Mouse (Mus musculus): ENCODE data around the gene Gm5771. TPM values are rescaled to one million over a fixed set of nuclear protein-coding genes. Genes with fewer than 3 reads are reported as not detected.
"Not testable (repeated sequence)": the region's sequence is repeated elsewhere in the genome, so short reads cannot be mapped to it uniquely, and the experiment has no call there.

Gene Gm5771
- not detected in 2 replicates for polyA plus RNA-seq (2015; fragmentation: Nextera tagmentation; extraction: Ambion mirVana)

DNA sequence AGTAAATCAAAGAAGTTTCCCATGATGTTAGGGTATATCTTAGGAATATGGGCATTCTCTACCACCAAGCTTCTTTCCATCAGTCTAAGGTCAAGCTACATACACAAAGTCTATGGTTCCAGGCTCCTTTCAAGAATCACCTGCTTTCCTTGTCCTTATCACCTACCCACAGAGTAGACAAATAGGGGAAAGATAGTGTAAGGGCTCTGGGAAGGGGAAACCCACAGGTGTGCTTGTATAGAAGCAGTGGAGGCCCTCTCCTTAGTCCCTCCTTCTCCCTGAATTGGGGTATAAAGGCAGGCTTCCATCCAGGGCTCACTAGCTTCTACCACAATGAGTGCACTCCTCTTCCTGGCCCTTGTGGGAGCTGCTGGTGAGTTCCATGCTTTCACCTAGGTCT is at the start of gene Gm5771:
Gm5771 (plus strand) TSS at position 301 of the 400 bp plus-strand sequence.
- H3K36me3 ChIP-seq; H3K4me2 ChIP-seq; H3K9ac ChIP-seq; H3K9me3 ChIP-seq; ATAC-seq (ENCODE audit: low FRiP score); H3K27me3 ChIP-seq; H3K4me3 ChIP-seq; H3K4me1 ChIP-seq (replicated peaks); H3K27ac ChIP-seq: not testable (repeated sequence)

DNA sequence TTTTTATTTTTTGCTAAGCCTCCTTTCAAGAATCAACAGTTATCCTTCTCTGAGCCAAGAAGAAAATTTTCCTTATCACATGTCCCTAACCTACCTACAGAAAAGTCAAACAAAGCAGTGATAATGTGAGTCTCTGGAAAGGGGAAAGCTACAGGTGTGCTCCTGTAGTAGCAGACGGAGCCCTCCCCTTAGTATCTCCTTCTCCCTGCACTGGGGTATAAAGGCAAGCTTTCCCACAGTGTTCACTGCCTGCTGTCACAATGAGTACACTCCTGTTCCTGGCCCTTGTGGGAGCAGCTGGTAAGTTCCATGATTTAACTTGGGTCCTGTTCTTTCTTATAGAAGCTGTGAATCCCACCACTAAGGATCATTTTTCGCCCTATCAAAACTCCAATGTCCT is 38.2 kb upstream of the Gm5771 start, which contains the start of gene Try10:
Try10 (plus strand) TSS at position 174 of the 400 bp plus-strand sequence.
- ATAC-seq (ENCODE audit: low FRiP score): no peak
- no peak within 1 kb of the TSS for H3K4me2 ChIP-seq
- no peak within 1 kb of the TSS for H3K4me3 ChIP-seq
- H3K27me3 ChIP-seq: no peaks in the 10 kb centered on the region
- no peak within 1 kb of the TSS for H3K9ac ChIP-seq
- H3K4me1 ChIP-seq (replicated peaks): no peaks in the 10 kb centered on the region
- no peaks in the 10 kb centered on the region for H3K36me3 ChIP-seq
- WGBS: 92% methylated on average over 2 of the region's 2 CpGs
- H3K27ac ChIP-seq: no peak within 1 kb of the TSS
- H3K9me3 ChIP-seq: no peaks in the 10 kb centered on the region

DNA sequence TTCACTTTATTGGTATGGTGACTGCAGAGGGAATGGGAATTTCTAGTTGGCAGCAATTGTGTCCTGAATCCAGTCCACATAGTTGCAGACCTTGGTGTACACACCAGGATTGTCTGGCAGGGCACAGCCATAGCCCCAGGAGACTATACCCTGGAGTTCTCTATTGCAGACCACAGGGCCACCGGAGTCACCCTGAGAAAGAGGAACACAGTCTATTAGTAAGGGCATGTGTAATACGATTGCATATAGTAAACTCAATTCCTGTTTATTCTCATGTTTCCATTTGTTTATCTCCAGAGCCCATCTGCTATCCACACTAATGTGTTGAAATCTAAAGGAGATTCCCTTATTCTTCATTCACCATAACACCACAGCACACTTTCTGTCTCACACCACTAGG is 18.4 kb upstream of the Gm5771 start:
- not testable (repeated sequence) for ATAC-seq (ENCODE audit: low FRiP score); H3K9me3 ChIP-seq; H3K9ac ChIP-seq; H3K27me3 ChIP-seq; H3K4me2 ChIP-seq; H3K36me3 ChIP-seq; H3K27ac ChIP-seq; H3K4me1 ChIP-seq (replicated peaks); H3K4me3 ChIP-seq
- 100% methylated on average over 1 of the region's 2 CpGs for WGBS

DNA sequence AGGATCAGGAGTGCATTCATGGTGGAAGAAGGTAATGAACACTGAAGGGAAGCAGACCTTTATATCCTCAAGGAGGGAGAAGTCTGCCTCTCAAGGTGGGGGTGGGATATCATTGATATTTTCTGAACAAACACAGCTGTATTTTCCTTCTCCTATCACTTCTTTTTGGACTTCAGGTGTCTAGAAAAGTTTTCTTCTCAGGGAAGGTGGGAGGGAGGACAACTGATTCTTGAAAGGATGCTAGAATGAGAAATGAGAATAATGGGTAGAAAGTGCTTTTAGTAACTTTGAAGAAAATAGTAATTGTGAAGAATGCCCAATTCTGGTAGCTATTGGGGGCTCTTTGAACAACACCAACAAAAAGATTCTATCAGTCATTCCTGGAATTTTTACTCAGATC is 14.6 kb upstream of the Gm5771 start, which contains the start of gene Prss3:
Prss3 (minus strand) TSS at position 101 of the 400 bp plus-strand sequence.
- not testable (repeated sequence) for H3K4me2 ChIP-seq; H3K9ac ChIP-seq; H3K36me3 ChIP-seq; ATAC-seq (ENCODE audit: low FRiP score); H3K27ac ChIP-seq; H3K4me3 ChIP-seq; H3K9me3 ChIP-seq; H3K27me3 ChIP-seq; H3K4me1 ChIP-seq (replicated peaks)

DNA sequence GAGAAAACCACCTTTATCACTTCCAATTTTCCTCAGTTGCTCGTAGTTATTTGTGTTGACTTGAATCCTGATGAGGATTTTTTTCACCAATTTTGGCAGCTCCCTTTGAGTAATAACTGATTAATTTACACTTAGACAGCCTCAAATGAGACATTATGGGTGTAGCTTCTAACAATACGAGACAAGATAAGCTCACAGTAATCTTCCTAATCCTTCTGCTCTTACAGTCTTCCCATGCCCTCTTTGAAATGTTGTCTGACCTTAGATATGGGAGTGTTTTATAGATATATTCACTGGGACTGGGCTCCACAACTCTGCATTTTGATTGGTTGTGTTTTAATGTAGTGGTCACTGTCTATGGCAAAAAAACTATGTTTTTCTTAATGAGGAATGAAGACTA is 5.4 kb upstream of the Gm5771 start:
- H3K9ac ChIP-seq: no peak overlapping the region
- no peaks in the 10 kb centered on the region for H3K9me3 ChIP-seq
- H3K4me3 ChIP-seq: no peak overlapping the region
- H3K4me2 ChIP-seq: no peak overlapping the region
- no peaks in the 10 kb centered on the region for H3K4me1 ChIP-seq (replicated peaks)
- no peaks in the 10 kb centered on the region for H3K36me3 ChIP-seq
- ATAC-seq (ENCODE audit: low FRiP score): no peak
- WGBS: 83% methylated on average over 2 of the region's 2 CpGs
- H3K27ac ChIP-seq: no peak overlapping the region
- no peaks in the 10 kb centered on the region for H3K27me3 ChIP-seq

DNA sequence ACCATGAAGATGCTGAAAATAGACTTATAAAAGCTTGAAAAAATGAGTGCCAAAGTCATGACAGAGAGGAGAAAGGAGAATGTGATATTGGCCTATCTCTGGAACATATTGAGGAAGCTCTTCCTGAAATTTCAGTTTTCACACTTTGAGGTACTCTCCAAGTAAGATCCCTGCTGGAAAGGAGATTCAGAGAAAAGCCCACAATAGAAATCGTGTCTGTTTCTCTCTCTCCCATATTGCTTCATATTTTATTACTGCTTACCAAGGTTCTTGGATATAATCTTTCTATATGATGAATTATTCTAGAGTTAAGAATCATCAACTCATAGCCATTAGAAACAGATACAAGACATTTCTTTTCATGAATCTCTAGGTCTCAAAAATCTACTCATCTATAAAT is 516 bp upstream of the Gm5771 start:
- H3K9ac ChIP-seq; H3K4me3 ChIP-seq; H3K9me3 ChIP-seq; H3K4me1 ChIP-seq (replicated peaks); H3K27ac ChIP-seq; H3K4me2 ChIP-seq; H3K36me3 ChIP-seq; ATAC-seq (ENCODE audit: low FRiP score); H3K27me3 ChIP-seq: not testable (repeated sequence)
- WGBS: 73% methylated on average over 1 of the region's 1 CpGs

DNA sequence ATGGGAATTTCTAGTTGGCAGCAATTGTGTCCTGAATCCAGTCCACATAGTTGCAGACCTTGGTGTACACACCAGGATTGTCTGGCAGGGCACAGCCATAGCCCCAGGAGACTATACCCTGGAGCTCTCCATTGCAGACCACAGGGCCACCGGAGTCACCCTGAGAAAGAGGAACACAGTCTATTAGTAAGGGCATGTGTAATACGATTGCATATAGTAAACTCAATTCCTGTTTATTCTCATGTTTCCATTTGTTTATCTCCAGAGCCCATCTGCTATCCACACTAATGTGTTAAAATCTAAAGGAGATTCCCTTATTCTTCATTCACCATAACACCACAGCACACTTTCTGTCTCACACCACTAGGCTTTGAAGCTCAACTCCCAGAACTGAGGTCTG is 50.1 kb downstream of the Gm5771 start:
- not testable (repeated sequence) for H3K4me2 ChIP-seq; H3K27me3 ChIP-seq; H3K36me3 ChIP-seq; H3K27ac ChIP-seq; ATAC-seq (ENCODE audit: low FRiP score); H3K9me3 ChIP-seq; H3K4me1 ChIP-seq (replicated peaks); H3K9ac ChIP-seq; H3K4me3 ChIP-seq
- WGBS: 76% methylated on average over 2 of the region's 2 CpGs

DNA sequence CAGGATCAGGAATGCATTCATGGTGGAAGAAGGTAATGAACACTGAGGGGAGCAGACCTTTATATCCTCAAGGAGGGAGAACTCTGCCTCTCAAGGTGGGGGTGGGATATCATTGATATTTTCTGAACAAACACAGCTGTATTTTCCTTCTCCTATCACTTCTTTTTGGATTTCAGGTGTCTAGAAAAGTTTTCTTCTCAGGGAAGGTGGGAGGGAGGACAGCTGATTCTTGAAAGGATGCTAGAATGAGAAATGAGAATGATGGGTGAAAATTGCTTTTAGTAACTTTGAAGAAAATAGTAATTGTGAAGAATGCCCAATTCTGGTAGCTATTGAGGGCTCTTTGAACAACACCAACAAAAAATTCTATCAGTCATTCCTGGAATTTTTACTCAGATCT is 53.9 kb downstream of the Gm5771 start, which contains the start of gene Gm10334:
Gm10334 (minus strand) TSS at position 101 of the 400 bp plus-strand sequence.
- not testable (repeated sequence) for H3K36me3 ChIP-seq; H3K4me1 ChIP-seq (replicated peaks); H3K4me2 ChIP-seq

More for the DNA sequence above, 53.9 kb downstream of the Gm5771 start, which contains the start of gene Gm10334:
- not testable (repeated sequence) for ATAC-seq (ENCODE audit: low FRiP score); H3K27ac ChIP-seq; H3K4me3 ChIP-seq; H3K9ac ChIP-seq; H3K27me3 ChIP-seq; H3K9me3 ChIP-seq

Other genes starting within 250 kb of the Gm5771 start
- not detected in 2 replicates for gene Try4, start 90.1 kb upstream of the Gm5771 start, polyA plus RNA-seq (2015; fragmentation: Nextera tagmentation; extraction: Ambion mirVana)
- gene Try5, start 75.5 kb upstream of the Gm5771 start, polyA plus RNA-seq (2015; fragmentation: Nextera tagmentation; extraction: Ambion mirVana): 0.50 and 0.51 TPM in 2 replicates
- not detected in 2 replicates for gene Try10, start 38.3 kb upstream of the Gm5771 start, polyA plus RNA-seq (2015; fragmentation: Nextera tagmentation; extraction: Ambion mirVana)
- gene Prss3, start 14.7 kb upstream of the Gm5771 start, polyA plus RNA-seq (2015; fragmentation: Nextera tagmentation; extraction: Ambion mirVana): 0.31 TPM in 1 of 2 replicates, not detected in the other
- 0.19 TPM in 1 of 2 replicates, not detected in the other for gene Gm10334, start 53.8 kb downstream of the Gm5771 start, polyA plus RNA-seq (2015; fragmentation: Nextera tagmentation; extraction: Ambion mirVana)
- gene Prss1, start 66.6 kb downstream of the Gm5771 start, polyA plus RNA-seq (2015; fragmentation: Nextera tagmentation; extraction: Ambion mirVana): not detected in 2 replicates
- gene Prss2, start 129.4 kb downstream of the Gm5771 start, polyA plus RNA-seq (2015; fragmentation: Nextera tagmentation; extraction: Ambion mirVana): not detected in 2 replicates
- gene Ephb6, start 213.1 kb downstream of the Gm5771 start, polyA plus RNA-seq (2015; fragmentation: Nextera tagmentation; extraction: Ambion mirVana): 28.3 and 29.5 TPM in 2 replicates
- gene Trpv6, start 244.0 kb downstream of the Gm5771 start, polyA plus RNA-seq (2015; fragmentation: Nextera tagmentation; extraction: Ambion mirVana): 0.70 and 0.87 TPM in 2 replicates

Measured in hindbrain, embryonic 13.5 days (tissue).